Mouse (Mus musculus): Measurements from ENCODE around the gene Olfr1230. TPM values are rescaled to one million over a fixed set of nuclear protein-coding genes. Genes with fewer than 3 reads are reported as not detected.

Gene Olfr1230
- not detected for total RNA-seq (2022)

DNA sequence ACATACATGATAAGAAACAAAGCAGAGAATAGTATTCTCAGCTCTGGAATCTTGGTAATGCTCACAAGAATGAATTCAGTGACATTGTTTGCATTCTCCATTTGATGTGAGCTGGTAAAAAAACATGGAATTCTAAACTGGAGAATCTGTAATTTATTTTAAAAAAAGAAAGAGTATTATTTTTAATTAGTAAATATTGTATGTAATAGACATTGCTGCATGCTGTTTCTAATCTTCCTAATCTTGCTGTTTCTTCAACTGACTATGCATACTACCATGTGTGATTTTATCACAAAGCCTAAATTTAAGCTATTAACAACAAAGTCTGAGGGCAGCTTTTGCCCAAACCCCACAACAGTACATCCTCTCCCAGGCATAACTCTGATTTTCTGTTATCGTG is at the start of gene Olfr1230:
Olfr1230 (minus strand) TSS at position 101 of the 400 bp plus-strand sequence.
- no peak for DNase-seq (ENCODE audit: low spot score)

DNA sequence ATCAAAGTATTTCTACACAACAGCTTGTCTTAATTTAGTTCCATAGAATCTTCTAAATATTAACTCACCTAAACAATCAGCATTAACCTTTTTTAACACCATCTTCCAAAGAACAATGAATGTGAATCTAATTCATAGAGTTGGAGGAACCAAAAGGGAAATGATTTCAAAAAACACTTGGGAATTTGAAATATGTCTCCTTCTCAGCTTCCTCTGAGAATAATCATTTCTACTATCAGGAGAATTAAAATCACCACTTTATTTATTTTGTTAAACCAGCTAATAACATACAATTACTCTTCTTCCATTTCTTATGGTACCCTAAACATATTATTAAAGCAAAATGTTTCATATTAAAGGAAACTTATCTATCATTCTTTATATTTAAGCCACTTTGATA is 45.2 kb upstream of the Olfr1230 start, which contains the start of gene Olfr1233:
Olfr1233 (minus strand) TSS at position 101 of the 400 bp plus-strand sequence.
- DNase-seq (ENCODE audit: low spot score), result no peak

GRCm38 (mm10) chr2:89329575-89329974 is 32.5 kb upstream of the Olfr1230 start, which contains the start of gene Olfr1232:
Olfr1232 (minus strand) TSS chr2:89329675.
- no peak for DNase-seq (ENCODE audit: low spot score)

GRCm38 (mm10) chr2:89306974-89307373 is 9.9 kb upstream of the Olfr1230 start, which contains the start of gene Olfr1231:
Olfr1231 (minus strand) TSS chr2:89307074.
- no peak for DNase-seq (ENCODE audit: low spot score)

- no peak for DNase-seq (ENCODE audit: low spot score)
These were observed 9.2 kb downstream of the Olfr1230 start, which contains the start of gene Olfr1229 for GRCm38 (mm10) chr2:89287914-89288313. Olfr1229 (minus strand) TSS chr2:89288014.

GRCm38 (mm10) chr2:89253962-89254361 is 43.1 kb downstream of the Olfr1230 start, which contains the start of gene Olfr1228:
Olfr1228 (minus strand) TSS chr2:89254062.
- no peak for DNase-seq (ENCODE audit: low spot score)

Other genes starting within 250 kb of the Olfr1230 start
- not detected for gene Olfr1218, start 236.1 kb downstream of the Olfr1230 start, total RNA-seq (2022)
- gene Olfr1219, start 213.8 kb downstream of the Olfr1230 start, total RNA-seq (2022), result not detected
- gene Olfr1220, start 190.4 kb downstream of the Olfr1230 start, total RNA-seq (2022), result not detected
- gene Olfr1221, start 180.0 kb downstream of the Olfr1230 start, total RNA-seq (2022), result not detected
- not detected for gene Olfr1222, start 164.2 kb downstream of the Olfr1230 start, total RNA-seq (2022)
- not detected for gene Olfr1223, start 145.7 kb downstream of the Olfr1230 start, total RNA-seq (2022)
- gene Olfr1224-ps1, start 133.2 kb downstream of the Olfr1230 start, total RNA-seq (2022), result not detected
- gene Olfr1225, start 122.6 kb downstream of the Olfr1230 start, total RNA-seq (2022), result not detected
- not detected for gene Olfr1226, start 97.2 kb downstream of the Olfr1230 start, total RNA-seq (2022)
- not detected for gene Olfr1228, start 43.2 kb downstream of the Olfr1230 start, total RNA-seq (2022)
- gene Olfr1229, start 9.3 kb downstream of the Olfr1230 start, total RNA-seq (2022), result not detected
- not detected for gene Olfr1231, start 9.8 kb upstream of the Olfr1230 start, total RNA-seq (2022)
- not detected for gene Olfr1232, start 32.4 kb upstream of the Olfr1230 start, total RNA-seq (2022)
- gene Olfr1233, start 45.1 kb upstream of the Olfr1230 start, total RNA-seq (2022), result not detected
- not detected for gene Olfr1234, start 67.6 kb upstream of the Olfr1230 start, total RNA-seq (2022)
- gene Olfr1238, start 112.4 kb upstream of the Olfr1230 start, total RNA-seq (2022), result not detected
- gene Olfr1239, start 123.1 kb upstream of the Olfr1230 start, total RNA-seq (2022), result not detected
- not detected for gene Olfr1240, start 145.7 kb upstream of the Olfr1230 start, total RNA-seq (2022)
- gene Olfr1241, start 189.9 kb upstream of the Olfr1230 start, total RNA-seq (2022), result not detected
- gene Olfr1242, start 201.1 kb upstream of the Olfr1230 start, total RNA-seq (2022), result not detected
- not detected for gene Olfr1243, start 234.2 kb upstream of the Olfr1230 start, total RNA-seq (2022)